Mouse (Mus musculus): ENCODE results near the gene Hist1h2ah. TPM values are rescaled to one million over a fixed set of nuclear protein-coding genes. Genes with fewer than 3 reads are reported as not detected.
A peak's percentile ranks its signal among the peaks of the same experiment; 100 is the strongest.

The Hist1h2ah gene
- total and polyA plus RNA-seq, 3 experiments = 2.3 to 628 (median 8.1) TPM

DNA sequence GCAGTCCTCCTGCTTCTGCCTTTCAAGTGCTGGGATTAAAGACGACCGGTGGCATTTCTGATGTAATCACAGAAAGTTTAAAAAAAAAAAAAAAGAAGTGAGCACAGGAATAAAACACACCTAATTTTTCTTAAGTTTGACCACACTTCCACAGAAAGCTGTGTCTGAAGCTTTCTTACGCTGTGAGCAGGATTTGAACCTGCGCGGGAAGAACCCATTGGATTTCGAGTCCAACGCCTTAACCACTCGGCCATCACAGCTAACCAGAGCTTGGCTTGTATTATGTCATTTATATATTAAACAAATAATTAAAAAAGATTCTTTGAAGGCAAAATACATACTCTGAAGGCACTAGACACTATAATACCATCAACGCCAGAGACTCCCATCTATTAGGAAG, 13.1 kb downstream of the Hist1h2ah start:
- peak overlapping the region; percentile 52; the same call in 1 of the 2 replicates for H3K27ac ChIP-seq (ENCODE audit: insufficient read depth, low read depth)
- peak overlapping the region; percentile 92 for H3K9ac ChIP-seq (ENCODE audit: insufficient read depth, low read depth)
- H3K4me1 ChIP-seq (ENCODE audit: control insufficient read depth in 1 of 2, insufficient read depth in 2 of 2) = no peaks in the 10 kb centered on the region; a peak in 1 of 4 replicates
- DNase-seq (ENCODE audit: extremely low read depth) = peak; percentile 96
- no peaks in the 10 kb centered on the region for H3K36me3 ChIP-seq (replicated peaks in 1 of 2; ENCODE audit: control insufficient read depth in 1 of 2, insufficient read depth in 1 of 2, low read length in 1 of 2)
- H3K4me3 ChIP-seq (replicated peaks in 1 of 3; ENCODE audit: low read depth in 2 of 3, low read length in 2 of 3, poor library complexity in 1 of 3) = peak overlapping the region; percentile 67 to 72 (median 68)
- no peaks in the 10 kb centered on the region for H3K79me2 ChIP-seq (replicated peaks; ENCODE audit: control insufficient read depth, extremely low read depth, insufficient read depth, poor library complexity, severe bottlenecking)
- peaks cover 13% of the 10 kb centered on the region for H3K27me3 ChIP-seq (replicated peaks)
- no peaks in the 10 kb centered on the region for H3K9me3 ChIP-seq (replicated peaks; ENCODE audit: low read length)
- in situ Hi-C loops (cut with MboI; ENCODE audit: low pct_ligation_motif_present, low pct_unique_long_range_greater_than_20kb, low sequenced_read_pairs) (loop anchor here (5.0 to 25.0 kb wide), 3 partner anchors 45 to 847 kb away; partner anchors contain the start of genes Trim27 and Zkscan3), dilution Hi-C loops (cut with MboI; ENCODE audit: extremely low pct_ligation_motif_present, extremely low pct_unique_long_range_greater_than_20kb, low sequenced_read_pairs) (no loop called here)
- no peak for TF ChIP-seq EP300 (IDR thresholded peaks at IDR 0.05; ENCODE audit: low read length)
- TF ChIP-seq ZC3H11A (IDR thresholded peaks at IDR 0.05; ENCODE audit: low read depth, low read length) = no peak
- TF ChIP-seq MAFK (IDR thresholded peaks at IDR 0.05; ENCODE audit: insufficient replicate concordance, low read length) = peak; percentile 98
- TF ChIP-seq TBP (conservative IDR thresholded peaks at IDR 0.05; ENCODE audit: low read depth, low read length) = peak; percentile 100
- peak; percentile 34; the same call in 1 of the 2 replicates for TF ChIP-seq NRF1 (IDR thresholded peaks at IDR 0.05; ENCODE audit: low read depth, low read length)
- TF ChIP-seq ZNF384 (IDR thresholded peaks at IDR 0.05; ENCODE audit: low read depth, low read length) = peak; percentile 92
- TF ChIP-seq E2F4 (IDR thresholded peaks at IDR 0.05; ENCODE audit: insufficient replicate concordance, low read depth, low read length) = peak; percentile 81; the same call in 1 of the 2 replicates
- no peak for TF ChIP-seq TCF12 (IDR thresholded peaks at IDR 0.05; ENCODE audit: low read depth, low read length)
- no peak for TF ChIP-seq MXI1 (IDR thresholded peaks at IDR 0.05; ENCODE audit: low read depth, low read length)
- TF ChIP-seq ELF1 (IDR thresholded peaks at IDR 0.05; ENCODE audit: low read depth, low read length) = peak; percentile 95
- peak overlapping the region; percentile 91 for H3K4me2 ChIP-seq (ENCODE audit: insufficient read depth, low read depth, poor library complexity, severe bottlenecking)

GRCm38 (mm10) chr13:22021581-22021980, 13.8 kb downstream of the Hist1h2ah start:
- H3K4me3 ChIP-seq (replicated peaks in 1 of 3; ENCODE audit: low read depth in 2 of 3, low read length in 2 of 3, poor library complexity in 1 of 3) = peak overlapping the region; percentile 67 to 72 (median 68)
- H3K36me3 ChIP-seq (replicated peaks in 1 of 2; ENCODE audit: control insufficient read depth in 1 of 2, insufficient read depth in 1 of 2, low read length in 1 of 2) = no peaks in the 10 kb centered on the region
- peak overlapping the region; percentile 92 for H3K9ac ChIP-seq (ENCODE audit: insufficient read depth, low read depth)
- H3K79me2 ChIP-seq (replicated peaks; ENCODE audit: control insufficient read depth, extremely low read depth, insufficient read depth, poor library complexity, severe bottlenecking) = no peaks in the 10 kb centered on the region
- dilution Hi-C loops (cut with MboI; ENCODE audit: extremely low pct_ligation_motif_present, extremely low pct_unique_long_range_greater_than_20kb, low sequenced_read_pairs) = no loop called here
- H3K4me1 ChIP-seq (ENCODE audit: control insufficient read depth in 1 of 2, insufficient read depth in 2 of 2) = peaks cover 0 to under 1% of the 10 kb centered on the region in 2 experiments; a peak in 2 of 4 replicates
- H3K9me3 ChIP-seq (replicated peaks; ENCODE audit: low read length) = no peaks in the 10 kb centered on the region
- H3K4me2 ChIP-seq (ENCODE audit: insufficient read depth, low read depth, poor library complexity, severe bottlenecking) = peak overlapping the region; percentile 91
- peak overlapping the region; percentile 52 for H3K27ac ChIP-seq (ENCODE audit: insufficient read depth, low read depth)
- no peak for TF ChIP-seq NELFE (IDR thresholded peaks at IDR 0.05; ENCODE audit: low read depth, low read length)
- peak; percentile 70 for TF ChIP-seq MAFK (IDR thresholded peaks at IDR 0.05; ENCODE audit: insufficient replicate concordance, low read length)
- TF ChIP-seq SIN3A (IDR thresholded peaks at IDR 0.05; ENCODE audit: low read length) = 0 out of 2 replicates have a peak, but pooled peaks have one; percentile 41
- DNase-seq (ENCODE audit: extremely low read depth) = no peak
- in situ Hi-C loops (cut with MboI; ENCODE audit: low pct_ligation_motif_present, low pct_unique_long_range_greater_than_20kb, low sequenced_read_pairs) = loop anchor here (5.0 to 25.0 kb wide), 3 partner anchors 44 to 847 kb away; partner anchors contain the start of genes Trim27 and Zkscan3
- H3K27me3 ChIP-seq (replicated peaks) = peaks cover 13% of the 10 kb centered on the region

GRCm38 (mm10) chr13:22020901-22021339, 14.4 kb downstream of the Hist1h2ah start:
- Histone ChIP-seq H3K4me2 (ENCODE audit: insufficient read depth, low read depth, poor library complexity, severe bottlenecking) (peak overlapping the region; percentile 91), H3K27ac (ENCODE audit: insufficient read depth, low read depth) (no peak overlapping the region), H3K27me3 (replicated peaks) (peaks cover 13% of the 10 kb centered on the region), H3K4me3 (replicated peaks in 1 of 3; ENCODE audit: low read depth in 2 of 3, low read length in 2 of 3, poor library complexity in 1 of 3) (peak overlapping the region; percentile 67 to 72 (median 68)), H3K36me3 (replicated peaks in 1 of 2; ENCODE audit: control insufficient read depth in 1 of 2, insufficient read depth in 1 of 2, low read length in 1 of 2) (no peaks in the 10 kb centered on the region), H3K79me2 (replicated peaks; ENCODE audit: control insufficient read depth, extremely low read depth, insufficient read depth, poor library complexity, severe bottlenecking) (no peaks in the 10 kb centered on the region), H3K4me1 (ENCODE audit: control insufficient read depth in 1 of 2, insufficient read depth in 2 of 2) (peaks cover 0 to 6% of the 10 kb centered on the region in 2 experiments; a peak in 2 of 4 replicates), H3K9ac (ENCODE audit: insufficient read depth, low read depth) (peak overlapping the region; percentile 92), H3K9me3 (replicated peaks; ENCODE audit: low read length) (no peaks in the 10 kb centered on the region)
- peak; percentile 76 for DNase-seq (ENCODE audit: extremely low read depth)
- TF ChIP-seq NRF1 (IDR thresholded peaks at IDR 0.05; ENCODE audit: low read depth, low read length) (peak; percentile 31; the same call in 1 of the 2 replicates), TBP (conservative IDR thresholded peaks at IDR 0.05; ENCODE audit: low read depth, low read length) (peak; percentile 100), USF1 (IDR thresholded peaks at IDR 0.05; ENCODE audit: low read depth, low read length) (no peak), ELF1 (IDR thresholded peaks at IDR 0.05; ENCODE audit: low read depth, low read length) (peak; percentile 95), MAFK (IDR thresholded peaks at IDR 0.05; ENCODE audit: insufficient replicate concordance, low read length) (peak; percentile 96), E2F4 (IDR thresholded peaks at IDR 0.05; ENCODE audit: insufficient replicate concordance, low read depth, low read length) (0 out of 2 replicates have a peak, but pooled peaks have one; percentile 63), SMC3 (IDR thresholded peaks at IDR 0.05; ENCODE audit: low read depth, low read length) (no peak), MXI1 (IDR thresholded peaks at IDR 0.05; ENCODE audit: low read depth, low read length) (no peak)
- dilution Hi-C loops (cut with MboI; ENCODE audit: extremely low pct_ligation_motif_present, extremely low pct_unique_long_range_greater_than_20kb, low sequenced_read_pairs) = no loop called here
- in situ Hi-C loops (cut with MboI; ENCODE audit: low pct_ligation_motif_present, low pct_unique_long_range_greater_than_20kb, low sequenced_read_pairs) = loop anchor here (5.0 to 25.0 kb wide), 3 partner anchors 44 to 846 kb away; partner anchors contain the start of genes Trim27 and Zkscan3
